Mouse (Mus musculus): Measurements from ENCODE around the gene Arl8b. TPM values are rescaled to one million over a fixed set of nuclear protein-coding genes. Genes with fewer than 3 reads are reported as not detected.

Gene Arl8b
- total and polyA plus RNA-seq, 2 experiments from 2014 or later: 75.9 to 97.6 TPM

DNA sequence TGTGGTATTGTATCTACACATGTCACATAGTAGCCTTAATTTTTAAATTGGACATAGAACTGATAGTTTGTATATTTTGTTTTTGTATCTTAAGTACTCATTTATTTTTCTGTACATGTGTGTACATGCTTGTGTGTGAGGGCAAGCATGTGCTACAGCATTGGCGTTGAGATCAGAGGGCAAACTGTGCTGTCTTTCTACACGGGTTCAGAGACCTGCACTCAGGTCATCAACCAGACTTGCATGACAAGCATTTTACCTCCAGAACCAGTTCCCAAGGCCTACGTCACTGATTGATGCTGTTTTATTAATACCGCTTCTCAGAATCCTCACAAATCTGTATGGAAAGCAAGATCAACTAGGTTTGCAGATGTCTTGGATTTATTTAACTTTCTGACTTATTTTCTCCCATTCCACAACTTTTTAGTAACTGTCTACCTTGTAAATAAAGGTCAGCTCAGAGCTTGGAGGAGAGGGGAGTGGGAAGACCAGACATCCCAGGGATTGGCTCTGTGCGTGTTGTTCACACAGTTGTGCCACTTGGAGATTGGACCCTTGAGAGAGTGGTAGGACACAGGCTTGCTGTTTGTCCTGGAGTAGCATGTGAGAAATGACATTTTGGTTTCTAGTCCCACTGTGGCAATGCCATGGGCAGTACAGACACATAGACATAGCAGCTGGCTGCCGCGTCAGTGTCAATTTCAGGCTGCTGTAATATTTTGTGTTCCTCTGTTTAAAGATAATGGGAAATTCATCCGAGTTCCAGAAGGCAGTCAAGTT is 58.2 kb downstream of the Arl8b start:
- Histone ChIP-seq H3K9ac (no peak overlapping the region), H3K27me3 (ENCODE audit: insufficient read depth, low read length) (no peaks in the 10 kb centered on the region), H3K4me1 (ENCODE audit: insufficient read depth) (no peaks in the 10 kb centered on the region), H3K9me3 (ENCODE audit: low read length) (no peaks in the 10 kb centered on the region), H3K4me2 (ENCODE audit: low read depth) (no peak overlapping the region), H3K36me3 (ENCODE audit: insufficient read depth) (peaks cover 27% of the 10 kb centered on the region), H3K4me3 (ENCODE audit: low read depth, low read length) (no peak overlapping the region), H3K27ac (ENCODE audit: low read depth, low read length) (no peak overlapping the region)
- TF ChIP-seq CTCF (IDR thresholded peaks at IDR 0.05; ENCODE audit: low read depth): no peak
- ATAC-seq (no peak), DNase-seq (no peak)
- WGBS: 93% methylated on average over 8 of the region's 8 CpGs

DNA sequence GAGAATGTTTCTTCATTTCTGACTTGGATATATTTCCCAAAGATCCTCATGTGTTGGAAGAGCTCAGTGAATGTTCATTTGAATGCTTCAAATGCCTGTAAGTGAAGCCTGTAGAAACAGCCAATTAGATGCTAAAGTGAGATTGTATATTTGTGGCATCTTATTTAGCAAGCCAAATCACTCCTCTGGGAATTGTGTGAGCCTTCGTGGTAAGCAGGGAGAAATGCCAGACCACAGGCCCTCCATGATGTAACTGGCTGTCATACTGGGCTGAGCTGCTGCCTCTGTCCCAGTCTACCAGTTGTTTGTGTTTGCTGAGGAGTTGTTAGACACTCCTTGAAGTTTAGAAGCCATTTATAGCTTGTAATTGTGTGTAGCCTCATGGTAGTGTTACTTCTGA is 60.8 kb downstream of the Arl8b start:
- Histone ChIP-seq H3K36me3 (ENCODE audit: insufficient read depth) (peaks cover 22% of the 10 kb centered on the region), H3K27me3 (ENCODE audit: insufficient read depth, low read length) (no peaks in the 10 kb centered on the region), H3K27ac (ENCODE audit: low read depth, low read length) (no peak overlapping the region), H3K9me3 (ENCODE audit: low read length) (no peaks in the 10 kb centered on the region), H3K9ac (no peak overlapping the region), H3K4me2 (ENCODE audit: low read depth) (no peak overlapping the region), H3K4me1 (ENCODE audit: insufficient read depth) (no peaks in the 10 kb centered on the region), H3K4me3 (ENCODE audit: low read depth, low read length) (no peak overlapping the region)
- ATAC-seq (no peak), DNase-seq (no peak)
- TF ChIP-seq CTCF (IDR thresholded peaks at IDR 0.05; ENCODE audit: low read depth): no peak
- WGBS: 56% methylated on average over 1 of the region's 1 CpGs

DNA sequence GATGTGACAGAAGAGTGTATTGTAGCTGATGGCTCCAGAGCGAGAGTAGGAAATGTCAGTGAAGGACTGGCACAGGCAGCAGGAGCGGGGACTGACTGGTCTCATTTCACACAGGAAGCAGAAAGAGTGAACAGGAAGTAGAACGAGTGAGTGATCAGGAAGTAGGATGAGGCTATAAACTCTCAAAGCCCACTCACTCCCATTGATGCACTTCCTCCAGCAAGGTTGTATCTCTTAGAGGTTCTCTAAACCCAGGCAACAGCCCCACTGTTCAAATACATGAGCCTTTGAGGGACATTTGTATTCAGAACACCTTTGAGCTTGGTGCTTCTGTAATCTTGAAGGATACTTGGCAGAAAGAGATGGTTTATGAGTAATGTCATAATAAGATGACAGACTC is 61.2 kb downstream of the Arl8b start:
- Histone ChIP-seq H3K4me1 (ENCODE audit: insufficient read depth) (no peaks in the 10 kb centered on the region), H3K36me3 (ENCODE audit: insufficient read depth) (peaks cover 26% of the 10 kb centered on the region), H3K27ac (ENCODE audit: low read depth, low read length) (no peak overlapping the region), H3K4me3 (ENCODE audit: low read depth, low read length) (no peak overlapping the region), H3K9me3 (ENCODE audit: low read length) (no peaks in the 10 kb centered on the region), H3K4me2 (ENCODE audit: low read depth) (no peak overlapping the region), H3K27me3 (ENCODE audit: insufficient read depth, low read length) (no peaks in the 10 kb centered on the region), H3K9ac (no peak overlapping the region)
- 90% methylated on average over 3 of the region's 3 CpGs for WGBS
- ATAC-seq (no peak), DNase-seq (no peak)
- no peak for TF ChIP-seq CTCF (IDR thresholded peaks at IDR 0.05; ENCODE audit: low read depth)

DNA sequence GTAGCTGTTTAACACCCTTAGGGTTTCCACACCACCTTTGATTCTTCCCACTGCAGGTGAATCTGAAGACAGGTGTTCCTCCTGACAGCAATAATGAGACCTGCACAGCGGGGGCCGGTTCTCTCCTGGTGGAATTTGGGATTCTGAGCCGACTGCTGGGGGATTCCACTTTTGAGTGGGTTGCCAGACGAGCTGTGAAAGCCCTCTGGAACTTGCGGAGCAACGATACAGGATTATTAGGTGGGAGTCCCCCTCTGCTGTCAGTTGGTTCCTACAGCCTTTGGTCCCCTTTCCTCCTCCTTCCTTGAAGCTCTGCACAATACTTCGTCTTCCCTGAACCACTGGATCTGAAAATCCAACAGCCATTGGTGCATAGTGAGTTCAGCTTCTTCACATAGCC is 61.9 kb downstream of the Arl8b start:
- Histone ChIP-seq H3K4me3 (ENCODE audit: low read depth, low read length) (no peak overlapping the region), H3K9ac (no peak overlapping the region), H3K4me1 (ENCODE audit: insufficient read depth) (no peaks in the 10 kb centered on the region), H3K27me3 (ENCODE audit: insufficient read depth, low read length) (no peaks in the 10 kb centered on the region), H3K9me3 (ENCODE audit: low read length) (no peaks in the 10 kb centered on the region), H3K27ac (ENCODE audit: low read depth, low read length) (no peak overlapping the region), H3K36me3 (ENCODE audit: insufficient read depth) (peaks cover 22% of the 10 kb centered on the region), H3K4me2 (ENCODE audit: low read depth) (no peak overlapping the region)
- no peak for TF ChIP-seq CTCF (IDR thresholded peaks at IDR 0.05; ENCODE audit: low read depth)
- no peak for ATAC-seq
- WGBS: 87% methylated on average over 7 of the region's 7 CpGs
- no peak for DNase-seq

DNA sequence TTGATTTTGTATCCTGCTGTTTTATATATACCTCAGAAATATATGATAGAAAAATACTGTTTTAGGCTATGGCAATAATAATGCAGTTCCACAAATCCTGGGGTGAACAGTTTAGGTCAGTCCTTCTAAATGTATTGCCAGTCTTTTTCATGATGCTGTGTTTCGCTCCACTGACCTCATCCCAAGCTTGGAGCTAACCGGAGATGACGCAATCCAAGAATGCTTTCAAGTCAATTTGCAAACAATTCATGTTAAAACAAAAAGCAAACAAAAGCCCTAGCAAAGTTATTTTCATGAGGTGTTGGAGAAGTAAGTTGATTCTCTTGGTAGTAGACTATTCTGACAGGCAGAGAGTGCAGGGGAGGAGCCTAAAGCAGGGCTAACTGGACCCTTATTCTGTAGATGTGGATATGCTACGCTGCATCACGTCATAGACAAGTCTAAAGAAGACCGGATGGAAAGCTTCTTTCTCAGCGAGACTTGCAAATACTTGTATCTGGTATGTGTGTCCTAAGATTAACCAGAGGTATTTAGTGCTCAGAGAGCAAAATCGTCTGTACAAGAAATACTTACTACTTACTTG is 69.3 kb downstream of the Arl8b start:
- Histone ChIP-seq H3K9me3 (ENCODE audit: low read length) (no peaks in the 10 kb centered on the region), H3K4me3 (ENCODE audit: low read depth, low read length) (no peak overlapping the region), H3K4me1 (ENCODE audit: insufficient read depth) (no peaks in the 10 kb centered on the region), H3K27me3 (ENCODE audit: insufficient read depth, low read length) (no peaks in the 10 kb centered on the region), H3K9ac (no peak overlapping the region), H3K4me2 (ENCODE audit: low read depth) (no peak overlapping the region), H3K27ac (ENCODE audit: low read depth, low read length) (no peak overlapping the region), H3K36me3 (ENCODE audit: insufficient read depth) (peaks cover 49% of the 10 kb centered on the region)
- no peak for TF ChIP-seq CTCF (IDR thresholded peaks at IDR 0.05; ENCODE audit: low read depth)
- WGBS: 93% methylated on average over 8 of the region's 8 CpGs
- DNase-seq (no peak), ATAC-seq (no peak)

DNA sequence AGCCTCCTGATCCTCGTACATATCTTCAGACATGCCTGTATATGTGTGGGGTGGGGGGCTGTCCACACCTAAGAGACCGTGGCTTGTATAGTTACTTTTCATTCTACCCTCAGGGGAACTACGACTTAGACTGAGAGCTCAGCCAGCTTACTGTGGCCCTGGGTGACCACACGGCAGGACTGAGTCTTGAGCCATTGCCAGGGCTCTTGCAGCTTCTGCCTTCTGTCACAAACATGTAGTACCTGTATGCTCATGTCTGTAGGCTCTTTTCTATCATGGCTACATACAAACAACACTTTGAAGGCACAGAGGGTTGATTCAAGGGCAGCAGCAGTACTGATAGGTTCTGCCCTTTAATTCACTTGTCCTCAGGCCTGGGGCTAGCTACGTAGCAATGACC is 70.1 kb downstream of the Arl8b start:
- H3K4me2 ChIP-seq (ENCODE audit: low read depth): no peak overlapping the region
- H3K36me3 ChIP-seq (ENCODE audit: insufficient read depth): peaks cover 52% of the 10 kb centered on the region
- no peak overlapping the region for H3K27ac ChIP-seq (ENCODE audit: low read depth, low read length)
- no peaks in the 10 kb centered on the region for H3K9me3 ChIP-seq (ENCODE audit: low read length)
- no peak for DNase-seq
- no peak for TF ChIP-seq CTCF (IDR thresholded peaks at IDR 0.05; ENCODE audit: low read depth)
- no peak overlapping the region for H3K4me3 ChIP-seq (ENCODE audit: low read depth, low read length)
- H3K27me3 ChIP-seq (ENCODE audit: insufficient read depth, low read length): no peaks in the 10 kb centered on the region
- 92% methylated on average over 5 of the region's 5 CpGs for WGBS
- H3K9ac ChIP-seq: no peak overlapping the region
- no peaks in the 10 kb centered on the region for H3K4me1 ChIP-seq (ENCODE audit: insufficient read depth)
- ATAC-seq: no peak

DNA sequence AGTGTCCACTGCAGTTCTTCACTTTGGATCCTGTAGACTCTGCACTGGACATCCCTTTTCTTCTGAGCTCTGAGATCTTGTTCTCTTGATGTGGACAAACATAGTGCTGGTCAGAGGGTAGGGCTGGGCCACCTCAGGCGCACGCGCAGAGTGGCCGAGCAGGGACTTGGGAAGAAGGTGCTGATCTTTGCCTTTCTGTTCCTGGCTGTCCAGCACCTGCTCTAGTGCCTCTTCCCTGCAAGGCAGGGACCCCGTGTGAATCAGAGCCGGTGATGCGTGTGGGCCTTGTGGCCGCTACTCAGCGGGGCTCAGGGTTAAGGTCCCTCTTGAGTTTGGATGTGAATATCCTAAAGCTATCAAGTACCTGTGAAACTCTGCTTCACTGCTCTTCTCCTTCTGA is 75.7 kb downstream of the Arl8b start:
- 93% methylated on average over 9 of the region's 9 CpGs for WGBS
- Histone ChIP-seq H3K9ac (no peak overlapping the region), H3K4me1 (ENCODE audit: insufficient read depth) (no peaks in the 10 kb centered on the region), H3K27ac (ENCODE audit: low read depth, low read length) (no peak overlapping the region), H3K4me3 (ENCODE audit: low read depth, low read length) (no peak overlapping the region), H3K27me3 (ENCODE audit: insufficient read depth, low read length) (no peaks in the 10 kb centered on the region), H3K9me3 (ENCODE audit: low read length) (0 out of 2 replicates have a peak, but pooled peaks cover 3% of the 10 kb centered on the region), H3K36me3 (ENCODE audit: insufficient read depth) (peaks cover 31% of the 10 kb centered on the region), H3K4me2 (ENCODE audit: low read depth) (no peak overlapping the region)
- ATAC-seq: no peak
- no peak for TF ChIP-seq CTCF (IDR thresholded peaks at IDR 0.05; ENCODE audit: low read depth)
- DNase-seq: no peak
